Mouse (Mus musculus) Patski (cell line): ENCODE data around the gene Mrpl34. TPM values are rescaled to one million over a fixed set of nuclear protein-coding genes. Genes with fewer than 3 reads are reported as not detected.

Experiments used
- ATAC-seq: fragments of 100-300 bp; one replicate; pipeline ENCODE4 v1.8.0; 2021
- CTCF ChIA-PET: fragments of 350-600 bp; sonication (Branson Sonifier 250); formaldehyde crosslinking; loops from one replicate; lab custom pipeline; 2022; ENCODE audit warnings: inconsistent platforms; lab: Charles Lee
- POLR2A ChIA-PET: fragments of 350-600 bp; sonication (Branson Sonifier 250); formaldehyde crosslinking; loops from one replicate; lab custom pipeline; 2022; ENCODE audit warnings: antibody characterized with exemption, inconsistent platforms; lab: Charles Lee
- DNase-seq: peaks from one replicate; pipeline ENCODE4 v3.0.0-alpha.2; 2011; ENCODE audit warnings: low read depth, low spot score
- H3K27me3 ChIP-seq: fragments of 371-371 bp; one replicate; pipeline ENCODE4 v1.5.1; 2021
- CTCF ChIP-seq: fragments of 100-300 bp; IDR thresholded peaks from one replicate; pipeline ENCODE4 v1.5.1; 2021
- in situ Hi-C: fragments of 300-500 bp; cut with MboI; formaldehyde crosslinking; loops from 3 replicates; pipeline ENCODE4 v1.11.1; 2018; ENCODE audit warnings: low pct_unique_long_range_greater_than_20kb, mixed read lengths
- polyA plus RNA-seq: library from polyadenylated mRNA; unstranded; gene quantifications from one replicate; pipeline ENCODE4 v1.2.3, GENCODE M21; 2021

Gene Mrpl34
- polyA plus RNA-seq, 1 experiment from 2014 or later: 81.5 TPM

DNA sequence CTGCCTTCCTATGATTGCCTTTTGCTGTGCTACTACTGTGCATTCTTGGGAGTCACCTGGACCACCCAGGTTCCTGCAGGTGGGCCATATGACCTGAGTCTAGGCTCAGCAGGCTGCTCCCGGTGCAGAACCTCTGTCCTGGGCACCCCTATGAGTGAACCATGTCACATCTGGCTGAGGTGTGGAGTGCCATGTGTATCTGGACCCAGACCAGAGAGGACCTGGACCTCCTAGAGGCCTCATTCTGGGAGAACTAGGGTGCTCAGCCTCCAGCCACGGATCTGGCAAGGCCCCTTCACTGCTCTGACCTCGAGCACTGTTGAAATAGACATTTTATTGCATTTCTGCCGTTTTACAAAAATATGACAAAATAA, 10.9 kb downstream of the Mrpl34 start:
- ChIA-PET POLR2A (interaction anchor here (1.5 kb wide), 1 partner anchor 9 kb away, joined by 3 read pairs; no protein-coding TSS in a partner anchor), CTCF (no interaction called here)
- in situ Hi-C loops: no loop called here
- no peaks in the 10 kb centered on the region for H3K27me3 ChIP-seq
- TF ChIP-seq CTCF: no peak
- DNase-seq: no peak
- ATAC-seq: no peak

DNA sequence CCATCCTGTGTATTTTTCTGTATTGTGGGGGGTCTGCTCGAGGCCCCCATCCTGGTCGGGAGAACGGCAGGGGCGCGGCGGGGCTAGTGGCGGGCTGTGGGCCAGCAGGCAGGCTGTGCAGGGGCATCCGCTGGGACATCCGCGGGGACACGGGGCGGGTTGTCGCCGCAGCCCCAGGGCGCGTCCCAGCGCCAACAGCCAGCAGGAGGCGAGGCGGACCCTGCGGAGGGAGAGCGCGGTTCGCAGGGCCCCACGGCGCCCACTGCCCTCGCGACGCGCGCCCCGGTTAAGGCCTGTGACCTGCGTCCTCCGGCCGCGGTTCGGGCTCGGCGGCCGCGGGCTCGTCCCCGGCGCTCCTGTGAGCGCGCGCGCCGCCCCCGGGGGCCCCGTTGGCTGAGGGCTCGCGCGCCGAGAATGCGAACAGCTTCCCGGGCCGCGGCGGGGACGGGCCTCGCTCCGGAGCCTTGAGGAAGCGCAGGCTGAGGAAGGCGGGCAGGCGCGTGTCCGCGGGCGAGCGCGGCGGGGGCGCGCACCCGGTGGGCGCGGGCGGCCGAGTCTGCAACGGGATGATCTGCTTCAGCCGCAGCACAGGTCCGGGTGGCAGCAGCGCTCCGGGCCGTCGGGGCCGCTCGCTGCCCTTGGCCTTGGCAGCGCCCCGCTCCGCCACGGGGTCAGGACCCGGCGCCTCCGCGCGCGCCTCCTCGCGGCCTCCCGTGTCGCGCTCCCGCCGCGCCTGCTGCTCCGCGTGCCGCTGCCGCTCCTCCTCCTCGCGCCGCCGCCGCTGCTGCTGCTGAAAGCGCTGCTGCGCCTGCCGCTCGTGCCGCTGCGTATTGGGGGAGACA, 11.6 kb downstream of the Mrpl34 start:
- H3K27me3 ChIP-seq: no peaks in the 10 kb centered on the region
- ChIA-PET CTCF (no interaction called here), POLR2A (interaction anchor here (1.2 to 1.5 kb wide), 2 partner anchors 9 to 10 kb away, joined by 3 to 7 read pairs; partner anchors contain the start of gene Ano8)
- TF ChIP-seq CTCF: no peak
- ATAC-seq (peak; percentile 56), DNase-seq (no peak)
- in situ Hi-C loops: no loop called here

DNA sequence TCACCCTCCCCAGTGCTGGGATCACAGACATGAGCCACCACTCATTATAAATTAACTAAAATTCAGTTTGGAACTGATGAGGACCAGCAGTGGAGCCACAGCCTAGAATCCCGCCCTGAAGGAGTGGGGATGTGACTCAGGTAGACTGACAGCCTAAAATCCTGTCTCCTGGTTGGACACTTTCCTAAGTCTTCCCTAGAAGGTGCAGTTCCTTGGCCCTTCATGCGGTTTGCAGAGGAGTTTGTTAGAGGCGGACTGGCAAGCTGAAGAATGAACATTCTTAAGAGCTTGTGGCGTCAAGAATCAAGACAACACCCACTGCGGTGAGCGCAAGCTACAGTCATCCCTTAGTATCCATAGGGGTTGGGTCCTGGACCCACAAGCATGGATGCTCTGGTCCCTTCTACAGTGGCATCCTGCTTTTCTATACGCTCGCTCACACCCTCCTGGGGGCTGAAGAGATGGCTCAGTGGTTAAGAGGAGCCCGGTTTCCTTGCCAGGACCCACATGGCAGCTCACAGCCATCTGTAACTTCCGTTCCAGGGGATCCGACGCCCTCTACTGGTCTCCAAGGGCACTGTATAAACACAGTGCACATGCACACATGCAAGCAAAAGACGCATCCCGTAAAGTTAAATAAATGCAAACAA, 12.6 kb downstream of the Mrpl34 start:
- ATAC-seq (no peak), DNase-seq (no peak)
- POLR2A ChIA-PET: interaction anchor here (1.2 to 1.3 kb wide), 2 partner anchors 8 to 10 kb away, joined by 4 to 7 read pairs; partner anchors contain the start of genes Ano8 and Gtpbp3
- no peaks in the 10 kb centered on the region for H3K27me3 ChIP-seq
- in situ Hi-C loops: no loop called here
- CTCF ChIA-PET: interaction anchor here (0.6 to 1.5 kb wide), 10 partner anchors 9 to 184 kb away, joined by 3 to 7 read pairs (median 3); partner anchors contain the start of gene Gtpbp3
- TF ChIP-seq CTCF: no peak

DNA sequence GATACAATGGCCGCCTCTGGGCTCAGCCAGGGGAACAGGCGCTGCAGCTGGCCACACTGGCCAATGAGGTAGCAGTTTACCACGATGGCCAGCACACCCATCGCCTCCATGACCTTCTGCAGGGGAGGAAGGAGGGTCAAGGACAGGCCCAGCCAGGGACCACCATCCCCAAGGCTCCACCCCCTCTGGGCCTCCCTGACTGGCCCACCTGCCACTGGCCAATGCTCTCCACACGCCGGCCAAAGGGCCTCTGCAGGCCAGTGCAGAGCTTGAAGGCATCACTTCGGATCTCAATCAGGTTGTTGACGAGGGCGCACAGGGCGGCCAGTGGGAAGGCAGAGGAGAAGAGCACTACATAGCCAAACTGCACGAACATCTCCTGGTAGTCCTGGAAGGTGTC, 14.2 kb downstream of the Mrpl34 start:
- CTCF ChIA-PET: no interaction called here
- DNase-seq (no peak), ATAC-seq (no peak)
- no peaks in the 10 kb centered on the region for H3K27me3 ChIP-seq
- POLR2A ChIA-PET: interaction anchor here (0.6 kb wide), 1 partner anchor 9 kb away, joined by 5 read pairs; no protein-coding TSS in a partner anchor
- TF ChIP-seq CTCF: no peak
- in situ Hi-C loops: no loop called here

DNA sequence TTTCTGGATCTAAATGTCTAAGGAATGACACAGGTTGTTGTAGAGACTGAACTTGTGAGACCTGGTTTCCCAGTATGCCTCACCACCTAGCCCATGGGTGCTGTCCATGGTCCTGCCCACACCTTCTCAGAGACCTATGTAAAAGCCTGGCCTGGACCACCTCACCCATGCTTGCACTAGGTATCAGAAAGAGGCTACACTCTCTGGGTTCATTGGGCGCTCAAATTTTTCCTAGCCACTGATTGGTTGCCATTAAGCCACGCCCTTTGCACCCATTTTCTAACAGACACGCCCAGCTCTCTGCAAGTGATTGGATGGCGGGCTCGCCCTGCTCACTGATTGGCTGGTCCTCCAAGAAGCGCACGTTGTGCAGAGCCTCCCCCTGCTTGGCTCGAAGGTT, 19.2 kb downstream of the Mrpl34 start:
- POLR2A ChIA-PET: no interaction called here
- ATAC-seq: no peak
- no peak for TF ChIP-seq CTCF
- H3K27me3 ChIP-seq: no peaks in the 10 kb centered on the region
- in situ Hi-C loops: no loop called here
- CTCF ChIA-PET: no interaction called here
- DNase-seq: no peak

DNA sequence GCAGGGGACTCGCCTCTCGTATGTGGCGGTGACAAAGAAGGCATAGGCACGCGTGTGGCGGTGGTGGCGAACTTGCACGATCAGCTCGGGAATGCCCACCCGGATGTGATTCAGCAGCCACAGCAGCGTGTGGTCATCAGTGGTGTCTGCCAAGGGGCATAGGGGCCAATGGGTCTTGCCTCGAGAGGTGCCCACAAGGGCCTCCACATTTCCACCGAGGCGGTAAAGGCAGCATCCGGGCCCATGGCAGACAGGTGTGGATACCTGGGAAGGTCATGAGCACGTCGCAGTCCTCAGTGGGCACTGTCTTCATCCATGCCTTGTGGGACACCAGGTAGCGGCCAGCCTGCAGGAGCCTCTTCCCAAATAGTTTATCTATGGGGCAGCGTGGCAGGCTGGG, 20.0 kb downstream of the Mrpl34 start:
- DNase-seq (no peak), ATAC-seq (no peak)
- H3K27me3 ChIP-seq: no peaks in the 10 kb centered on the region
- ChIA-PET POLR2A (interaction anchor here (1.0 to 2.3 kb wide), 2 partner anchors 8 to 48 kb away, joined by 3 to 7 read pairs; no protein-coding TSS in a partner anchor), CTCF (interaction anchor here (1.0 to 1.3 kb wide), 2 partner anchors 10 to 20 kb away, joined by 4 to 5 read pairs; partner anchors contain the start of gene Mrpl34)
- no peak for TF ChIP-seq CTCF
- in situ Hi-C loops: loop anchor here (5.0 kb wide), 1 partner anchor 38 kb away; no protein-coding TSS in a partner anchor

DNA sequence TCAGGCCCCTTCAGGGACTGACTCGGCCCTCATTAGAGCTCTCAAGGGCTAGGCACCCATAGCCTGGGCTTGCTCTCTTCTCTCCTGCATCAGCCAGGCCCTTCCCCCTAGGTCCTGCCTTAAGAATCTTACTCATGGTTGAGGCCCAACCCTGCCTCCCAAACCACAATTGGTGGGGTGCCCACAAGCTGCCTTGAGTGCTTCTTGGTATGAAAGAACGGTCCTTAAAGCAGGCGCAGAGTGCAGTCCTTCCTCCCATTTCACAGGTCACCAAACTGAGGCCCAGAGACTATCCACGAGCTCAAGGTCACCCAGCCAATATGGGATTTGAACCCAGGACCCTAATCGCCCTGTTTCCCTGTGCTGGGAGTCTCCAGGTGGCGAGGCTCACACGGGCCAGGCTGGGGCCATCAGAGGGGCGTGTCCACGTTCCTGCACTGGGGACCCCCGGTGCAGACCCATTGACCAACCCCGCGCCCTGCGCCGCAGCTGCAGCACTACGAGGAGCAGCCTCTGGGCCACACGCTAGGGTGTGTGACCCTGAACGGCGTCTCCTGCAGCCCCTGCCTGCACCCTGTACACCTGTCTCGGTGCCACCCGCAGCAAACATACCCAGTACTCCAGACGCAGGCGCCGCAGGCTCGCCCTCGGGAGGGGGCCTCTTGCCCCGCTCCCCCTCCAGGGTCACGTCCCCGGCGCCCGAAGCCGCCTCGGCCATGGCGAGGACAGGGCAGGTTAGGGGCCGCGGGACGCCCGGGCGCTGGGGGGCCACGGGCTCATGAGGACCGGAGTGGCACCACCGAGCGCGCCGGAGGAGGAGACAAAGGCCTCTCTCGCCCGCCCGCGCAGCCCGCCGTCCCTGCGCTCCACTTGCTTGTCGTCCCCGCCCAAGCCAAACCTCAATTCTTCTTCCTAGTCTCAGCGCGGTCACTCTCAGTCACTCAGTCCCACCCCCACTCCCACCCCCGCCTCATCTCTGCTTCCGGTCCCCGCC, 20.7 kb downstream of the Mrpl34 start, which contains the start of gene Ano8:
TSS of gene Ano8 (minus strand) at position 822 of the 994 bp plus-strand sequence.
- ChIA-PET POLR2A (interaction anchor here (0.7 to 2.3 kb wide), 4 partner anchors 9 to 1718 kb away, joined by 3 to 7 read pairs (median 4); no protein-coding TSS in a partner anchor), CTCF (interaction anchor here (1.0 to 1.5 kb wide), 3 partner anchors 10 to 33 kb away, joined by 4 to 5 read pairs (median 5); partner anchors contain the start of gene Mrpl34)
- in situ Hi-C loops: loop anchor here (5.0 kb wide), 1 partner anchor 37 kb away; no protein-coding TSS in a partner anchor
- ATAC-seq: peak; percentile 58
- DNase-seq: no peak
- no peaks in the 10 kb centered on the region for H3K27me3 ChIP-seq
- TF ChIP-seq CTCF: no peak

DNA sequence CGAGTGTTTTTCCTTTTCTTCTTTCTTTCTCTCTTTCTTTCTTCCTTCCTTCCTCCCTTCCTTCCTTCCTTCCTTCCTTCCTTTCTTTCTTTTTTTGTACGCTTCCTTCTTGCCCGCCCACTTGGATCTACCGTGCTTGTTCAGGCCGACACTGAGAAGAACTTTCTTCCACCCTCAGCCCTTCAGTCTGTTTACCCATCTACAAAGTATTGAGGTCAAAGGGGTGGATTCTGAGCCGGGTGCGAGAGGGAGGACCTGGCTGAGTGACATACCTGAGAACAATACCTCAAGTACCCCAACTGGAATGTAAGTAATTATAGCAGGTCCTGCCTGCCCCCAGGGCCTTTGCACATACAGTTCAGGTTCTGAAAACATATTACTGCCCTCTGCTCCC, 21.4 kb downstream of the Mrpl34 start:
- ChIA-PET POLR2A (interaction anchor here (0.6 to 2.3 kb wide), 4 partner anchors 10 to 30 kb away, joined by 3 to 7 read pairs (median 4); no protein-coding TSS in a partner anchor), CTCF (interaction anchor here (0.8 to 1.5 kb wide), 3 partner anchors 9 to 33 kb away, joined by 3 to 5 read pairs (median 3); no protein-coding TSS in a partner anchor)
- in situ Hi-C loops: loop anchor here (5.0 kb wide), 1 partner anchor 36 kb away; no protein-coding TSS in a partner anchor
- DNase-seq (no peak), ATAC-seq (no peak)
- H3K27me3 ChIP-seq: no peaks in the 10 kb centered on the region
- TF ChIP-seq CTCF: no peak
